Mouse (Mus musculus) CH12.LX (cell line): ENCODE measurements around the gene Gm10226. TPM values are rescaled to one million over a fixed set of nuclear protein-coding genes. Genes with fewer than 3 reads are reported as not detected.

ENCODE experiments used
- DNase-seq: peaks from one replicate; pipeline ENCODE4 v3.0.0-alpha.2; 2013; ENCODE audit errors: extremely low read depth
- H3K27ac ChIP-seq: 2 replicates; pipeline ENCODE4 v1.5.1; 2012; ENCODE audit warnings: low read depth, mild to moderate bottlenecking, control low read depth, moderate library complexity; ENCODE audit not compliant: insufficient read depth
- H3K27me3 ChIP-seq: replicated peaks from 2 replicates; pipeline ENCODE3; 2012; ENCODE audit warnings: inconsistent platforms
- H3K36me3 ChIP-seq, 2 experiments: replicated peaks in 1 of 2; 2 replicates each; pipeline versions ENCODE3 to v1.6.1; 2012; ENCODE audit warnings: inconsistent platforms in 1 of 2, low read length in 1 of 2, mild to moderate bottlenecking in 1 of 2, mixed read lengths in 1 of 2, moderate library complexity in 1 of 2; ENCODE audit not compliant: control insufficient read depth in 1 of 2, insufficient read depth in 1 of 2
- H3K4me1 ChIP-seq, 2 experiments: 2 replicates each; pipeline ENCODE4 v1.6.1; 2012; ENCODE audit warnings: inconsistent platforms in 1 of 2, moderate library complexity in 1 of 2; ENCODE audit not compliant: insufficient read depth in 2 of 2, control insufficient read depth in 1 of 2
- H3K4me2 ChIP-seq: 2 replicates; pipeline ENCODE4 v1.6.1; 2012; ENCODE audit warnings: low read depth, mild to moderate bottlenecking, control low read depth; ENCODE audit not compliant: poor library complexity, insufficient read depth, severe bottlenecking
- H3K4me3 ChIP-seq, 3 experiments: fragments of 150-350 bp in 1 of 3; sonication (generic) in 1 of 3; replicated peaks in 1 of 3; 2 replicates each; pipeline versions ENCODE3 to v1.5.1; 2011 to 2012; ENCODE audit warnings: low read depth in 2 of 3, low read length in 2 of 3, mild to moderate bottlenecking in 2 of 3, moderate library complexity in 2 of 3, control low read depth in 1 of 3, improper control_type of control experiment in 1 of 3, inconsistent platforms in 1 of 3, mixed read lengths in 1 of 3; ENCODE audit not compliant: poor library complexity in 1 of 3
- H3K79me2 ChIP-seq: replicated peaks from 2 replicates; pipeline ENCODE4 v1.6.1; 2012; ENCODE audit warnings: mild to moderate bottlenecking, moderate library complexity; ENCODE audit not compliant: control insufficient read depth, poor library complexity, insufficient read depth, severe bottlenecking; ENCODE audit errors: extremely low read depth
- H3K9ac ChIP-seq: 2 replicates; pipeline ENCODE4 v1.6.1; 2012; ENCODE audit warnings: low read depth, mild to moderate bottlenecking, control low read depth, moderate library complexity; ENCODE audit not compliant: insufficient read depth
- H3K9me3 ChIP-seq: replicated peaks from 2 replicates; pipeline ENCODE3; 2012; ENCODE audit warnings: low read length, inconsistent platforms, mixed read lengths
- BHLHE40 ChIP-seq: IDR thresholded peaks from 2 replicates; pipeline ENCODE4 v1.6.1; 2011; ENCODE audit warnings: mild to moderate bottlenecking, low read depth, low read length, improper control_type of control experiment
- CHD1 ChIP-seq: IDR thresholded peaks from 2 replicates; pipeline ENCODE4 v1.6.1; 2012; ENCODE audit warnings: low read depth, low read length, improper control_type of control experiment, inconsistent platforms
- CHD2 ChIP-seq: IDR thresholded peaks from 2 replicates; pipeline ENCODE4 v1.6.1; 2011; ENCODE audit warnings: low read length, improper control_type of control experiment
- CTCF ChIP-seq, 2 experiments: IDR thresholded peaks in 1 of 2; conservative IDR thresholded peaks in 1 of 2; 2 replicates each; pipeline ENCODE4 v1.5.1; 2011 to 2012; ENCODE audit warnings: low read depth in 2 of 2, low read length in 2 of 2, improper control_type of control experiment in 1 of 2, inconsistent platforms in 1 of 2, mild to moderate bottlenecking in 1 of 2, moderate library complexity in 1 of 2
- E2F4 ChIP-seq: IDR thresholded peaks from 2 replicates; pipeline ENCODE4 v1.6.1; 2011; ENCODE audit warnings: low read depth, low read length, improper control_type of control experiment; ENCODE audit not compliant: insufficient replicate concordance
- ELF1 ChIP-seq: IDR thresholded peaks from 2 replicates; pipeline ENCODE4 v1.6.1; 2014; ENCODE audit warnings: low read depth, mild to moderate bottlenecking, inconsistent platforms, low read length, improper control_type of control experiment
- EP300 ChIP-seq: IDR thresholded peaks from 2 replicates; pipeline ENCODE4 v1.6.1; 2011; ENCODE audit warnings: low read length, improper control_type of control experiment
- ETS1 ChIP-seq: conservative IDR thresholded peaks from 2 replicates; pipeline ENCODE4 v1.6.1; 2012; ENCODE audit warnings: low read depth, mild to moderate bottlenecking, inconsistent platforms, low read length, improper control_type of control experiment, moderate library complexity
- GABPA ChIP-seq: IDR thresholded peaks from 2 replicates; pipeline ENCODE4 v1.6.1; 2012; ENCODE audit warnings: low read depth, low read length, improper control_type of control experiment, inconsistent platforms; ENCODE audit not compliant: insufficient replicate concordance
- HCFC1 ChIP-seq: IDR thresholded peaks from 2 replicates; pipeline ENCODE4 v1.6.1; 2012; ENCODE audit warnings: low read depth, mild to moderate bottlenecking, inconsistent platforms, low read length, improper control_type of control experiment
- IRF4 ChIP-seq: IDR thresholded peaks from 2 replicates; pipeline ENCODE4 v1.6.1; 2014; ENCODE audit warnings: low read depth, mild to moderate bottlenecking, inconsistent platforms, low read length, improper control_type of control experiment
- JUN ChIP-seq: IDR thresholded peaks from 2 replicates; pipeline ENCODE4 v1.6.1; 2011; ENCODE audit warnings: low read depth, mild to moderate bottlenecking, low read length, improper control_type of control experiment, moderate library complexity; ENCODE audit not compliant: insufficient read depth
- JUND ChIP-seq: conservative IDR thresholded peaks from 2 replicates; pipeline ENCODE4 v1.6.1; 2011; ENCODE audit warnings: low read depth, low read length, improper control_type of control experiment
- KAT2A ChIP-seq: IDR thresholded peaks from 2 replicates; pipeline ENCODE4 v1.6.1; 2012; ENCODE audit warnings: low read length, improper control_type of control experiment, inconsistent platforms; ENCODE audit not compliant: insufficient replicate concordance
- MAFK ChIP-seq: IDR thresholded peaks from 2 replicates; pipeline ENCODE4 v1.6.1; 2011; ENCODE audit warnings: low read length, improper control_type of control experiment; ENCODE audit not compliant: insufficient replicate concordance
- MAX ChIP-seq: IDR thresholded peaks from 2 replicates; pipeline ENCODE4 v1.6.1; 2011; ENCODE audit warnings: low read length, improper control_type of control experiment
- MAZ ChIP-seq: IDR thresholded peaks from 2 replicates; pipeline ENCODE4 v1.6.1; 2012; ENCODE audit warnings: low read depth, mild to moderate bottlenecking, inconsistent platforms, low read length, improper control_type of control experiment, moderate library complexity
- MEF2A ChIP-seq: IDR thresholded peaks from 2 replicates; pipeline ENCODE4 v1.6.1; 2014; ENCODE audit warnings: low read depth, mild to moderate bottlenecking, inconsistent platforms, low read length, improper control_type of control experiment, borderline replicate concordance
- MXI1 ChIP-seq: IDR thresholded peaks from 2 replicates; pipeline ENCODE4 v1.6.1; 2011; ENCODE audit warnings: mild to moderate bottlenecking, low read depth, low read length, improper control_type of control experiment
- MYC ChIP-seq: IDR thresholded peaks from 2 replicates; pipeline ENCODE4 v1.6.1; 2011; ENCODE audit warnings: low read depth, mild to moderate bottlenecking, improper control_type of control experiment, low read length
- NELFE ChIP-seq: IDR thresholded peaks from 2 replicates; pipeline ENCODE4 v1.6.1; 2011; ENCODE audit warnings: low read depth, low read length, improper control_type of control experiment
- NRF1 ChIP-seq: IDR thresholded peaks from 2 replicates; pipeline ENCODE4 v1.6.1; 2014; ENCODE audit warnings: low read depth, mild to moderate bottlenecking, inconsistent platforms, low read length, improper control_type of control experiment, moderate library complexity
- PAX5 ChIP-seq: IDR thresholded peaks from 2 replicates; pipeline ENCODE4 v1.6.1; 2012; ENCODE audit warnings: low read length, inconsistent platforms, mixed read lengths
- POLR2A ChIP-seq: IDR thresholded peaks from 2 replicates; pipeline ENCODE4 v1.6.1; 2011; ENCODE audit warnings: low read depth, mild to moderate bottlenecking, improper control_type of control experiment, low read length
- POLR2AphosphoS2 ChIP-seq: IDR thresholded peaks from 2 replicates; pipeline ENCODE4 v1.6.1; 2011; ENCODE audit warnings: low read depth, low read length, improper control_type of control experiment
- RAD21 ChIP-seq: IDR thresholded peaks from 2 replicates; pipeline ENCODE4 v1.6.1; 2011; ENCODE audit warnings: low read depth, mild to moderate bottlenecking, low read length, improper control_type of control experiment, moderate library complexity
- RCOR1 ChIP-seq: conservative IDR thresholded peaks from 2 replicates; pipeline ENCODE4 v1.6.1; 2012; ENCODE audit warnings: low read depth, mild to moderate bottlenecking, inconsistent platforms, low read length, improper control_type of control experiment
- SIN3A ChIP-seq: IDR thresholded peaks from 2 replicates; pipeline ENCODE4 v1.6.1; 2012; ENCODE audit warnings: low read length, improper control_type of control experiment, inconsistent platforms
- SMC3 ChIP-seq: IDR thresholded peaks from 2 replicates; pipeline ENCODE4 v1.6.1; 2011; ENCODE audit warnings: low read depth, low read length, improper control_type of control experiment
- TBP ChIP-seq: conservative IDR thresholded peaks from 2 replicates; pipeline ENCODE4 v1.6.1; 2011; ENCODE audit warnings: low read depth, low read length, improper control_type of control experiment
- TCF12 ChIP-seq: IDR thresholded peaks from 2 replicates; pipeline ENCODE4 v1.6.1; 2014; ENCODE audit warnings: low read depth, mild to moderate bottlenecking, inconsistent platforms, low read length, improper control_type of control experiment
- UBTF ChIP-seq: IDR thresholded peaks from 2 replicates; pipeline ENCODE4 v1.6.1; 2012; ENCODE audit warnings: low read depth, mild to moderate bottlenecking, inconsistent platforms, low read length, improper control_type of control experiment, moderate library complexity
- USF1 ChIP-seq: IDR thresholded peaks from 2 replicates; pipeline ENCODE4 v1.6.1; 2014; ENCODE audit warnings: low read depth, mild to moderate bottlenecking, inconsistent platforms, low read length, improper control_type of control experiment
- USF2 ChIP-seq: conservative IDR thresholded peaks from 2 replicates; pipeline ENCODE4 v1.6.1; 2011; ENCODE audit warnings: low read depth, low read length, improper control_type of control experiment
- ZC3H11A ChIP-seq: IDR thresholded peaks from 2 replicates; pipeline ENCODE4 v1.6.1; 2012; ENCODE audit warnings: low read depth, mild to moderate bottlenecking, inconsistent platforms, low read length, improper control_type of control experiment
- ZKSCAN1 ChIP-seq: IDR thresholded peaks from 2 replicates; pipeline ENCODE4 v1.6.1; 2012; ENCODE audit warnings: low read depth, inconsistent platforms, low read length, improper control_type of control experiment, borderline replicate concordance
- ZMIZ1 ChIP-seq: IDR thresholded peaks from 2 replicates; pipeline ENCODE4 v1.6.1; 2012; ENCODE audit warnings: low read depth, mild to moderate bottlenecking, inconsistent platforms, low read length, improper control_type of control experiment
- ZNF384 ChIP-seq: IDR thresholded peaks from 2 replicates; pipeline ENCODE4 v1.6.1; 2012; ENCODE audit warnings: low read depth, low read length, improper control_type of control experiment, inconsistent platforms
- dilution Hi-C: fragments of 300-500 bp; cut with MboI; formaldehyde crosslinking; loops from 2 replicates; pipeline ENCODE4 v1.14.3; 2020; ENCODE audit warnings: low sequenced_read_pairs; ENCODE audit not compliant: extremely low pct_unique_long_range_greater_than_20kb, extremely low pct_ligation_motif_present
- in situ Hi-C: fragments of 300-500 bp; cut with MboI; formaldehyde crosslinking; loops from 3 replicates; pipeline ENCODE4 v1.14.3; 2019; ENCODE audit warnings: low sequenced_read_pairs, low pct_ligation_motif_present, low pct_unique_long_range_greater_than_20kb, mixed read lengths
- polyA plus RNA-seq: library from polyadenylated mRNA; unstranded; fragments of >175 nt; gene quantifications from 2 replicates; pipeline ENCODE4 v1.2.1, GENCODE M21; 2012; ENCODE audit warnings: low read depth; ENCODE audit not compliant: insufficient read length
- total RNA-seq, 2 experiments: library from RNA; depleted of rRNA; stranded (reverse); fragments of 300-350 nt in 1 of 2; fragments of >200 nt in 1 of 2; gene quantifications; 2 replicates each; pipeline ENCODE4 v1.2.3; 2012 to 2014

The Gm10226 gene
- total and polyA plus RNA-seq, 3 experiments, result 3.1 to 5.5 (median 4.8) TPM

DNA sequence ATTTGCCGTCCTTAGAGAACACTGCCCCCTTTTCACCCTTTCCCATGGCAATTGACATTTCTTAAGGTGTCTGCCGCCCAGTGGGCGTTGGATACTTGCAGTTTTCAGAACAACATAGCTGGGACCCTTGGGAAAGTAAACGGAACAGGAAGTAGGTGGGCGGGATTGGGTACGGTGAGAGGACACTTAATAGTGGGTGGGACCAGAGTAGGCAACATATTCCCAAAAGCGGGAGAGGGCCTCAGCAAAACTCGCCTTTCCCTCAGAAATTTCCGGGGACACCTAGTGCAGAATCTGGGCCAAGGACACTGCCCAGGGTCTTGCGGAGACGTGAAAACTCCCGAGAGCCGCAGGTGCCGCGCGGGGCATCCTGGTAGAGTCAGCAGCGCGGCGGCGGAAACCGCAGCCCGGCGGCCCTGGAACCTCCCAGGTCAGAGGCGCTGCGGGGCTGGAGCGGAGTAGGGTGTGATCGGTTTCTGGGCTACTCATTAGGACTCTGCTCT lies 41.9 kb downstream of the Gm10226 start:
- no peaks in the 10 kb centered on the region for H3K9me3 ChIP-seq
- H3K9ac ChIP-seq, result peak overlapping the region; percentile 84
- peak overlapping the region; percentile 58 to 90 (median 73) for H3K4me3 ChIP-seq
- H3K27ac ChIP-seq, result no peak overlapping the region; the same call in 1 of the 2 replicates
- H3K36me3 ChIP-seq, result peaks cover 3 to 8% of the 10 kb centered on the region in 2 experiments
- dilution Hi-C loops (no loop called here), in situ Hi-C loops (no loop called here)
- DNase-seq, result peak; percentile 89
- no peaks in the 10 kb centered on the region for H3K27me3 ChIP-seq
- H3K4me1 ChIP-seq, result peaks cover 0 to 13% of the 10 kb centered on the region in 2 experiments; a peak in 3 of 4 replicates
- H3K4me2 ChIP-seq, result peak overlapping the region; percentile 69
- no peak for TF ChIP-seq MXI1
- no peak for TF ChIP-seq NRF1
- TF ChIP-seq CHD1, result no peak; the same call in 1 of the 2 replicates
- TF ChIP-seq MAX, result no peak; the same call in 1 of the 2 replicates
- peak; percentile 72 for TF ChIP-seq HCFC1
- TF ChIP-seq USF1, result no peak
- peak; percentile 76 for TF ChIP-seq NELFE
- TF ChIP-seq E2F4, result no peak
- TF ChIP-seq ZMIZ1, result no peak; the same call in 1 of the 2 replicates
- peak; percentile 57; the same call in 1 of the 2 replicates for TF ChIP-seq SIN3A
- TF ChIP-seq JUND, result no peak
- no peak; the same call in none of the 2 replicates for TF ChIP-seq IRF4
- TF ChIP-seq TBP, result 0 out of 2 replicates have a peak, but pooled peaks have one; percentile 37
- TF ChIP-seq MAFK, result no peak
- TF ChIP-seq JUN, result no peak
- 0 out of 2 replicates have a peak, but pooled peaks have one; percentile 7 for TF ChIP-seq MEF2A
- 0 out of 2 replicates have a peak, but pooled peaks have one; percentile 9 for TF ChIP-seq CHD2
- TF ChIP-seq ZKSCAN1, result no peak
- no peak for TF ChIP-seq EP300
- no peak for TF ChIP-seq USF2
- TF ChIP-seq MAZ, result no peak
- TF ChIP-seq KAT2A, result no peak
- no peak for TF ChIP-seq RCOR1
- no peak for TF ChIP-seq POLR2AphosphoS2
- peak in 1 of 2 experiments; percentile 56; a peak in 2 of 4 replicates for TF ChIP-seq CTCF (conservative IDR thresholded peaks at IDR 0.05 in 1 of 2, IDR thresholded peaks at IDR 0.05 in 1 of 2; ENCODE audit: low read depth in 2 of 2, low read length in 2 of 2)
- no peak for TF ChIP-seq MYC
- no peak for TF ChIP-seq GABPA
- no peak for TF ChIP-seq ZC3H11A
- peak; percentile 41; the same call in 1 of the 2 replicates for TF ChIP-seq BHLHE40
- TF ChIP-seq PAX5, result no peak
- TF ChIP-seq UBTF, result no peak
- peak; percentile 21; the same call in 1 of the 2 replicates for TF ChIP-seq SMC3
- TF ChIP-seq RAD21, result no peak
- TF ChIP-seq POLR2A, result peak; percentile 77
- peak; percentile 81 for TF ChIP-seq ELF1
- no peak for TF ChIP-seq ZNF384
- TF ChIP-seq ETS1, result no peak
- TF ChIP-seq TCF12, result peak; percentile 44
- TF ChIP-seq, all 38 proteins: peak for 12
- no peaks in the 10 kb centered on the region for H3K79me2 ChIP-seq
